Mouse (Mus musculus): Measurements from ENCODE around the gene Usp6nl.

- no peak for TF ChIP-seq CTCF (IDR thresholded peaks at IDR 0.05; ENCODE audit: control insufficient read depth, insufficient read depth, insufficient replicate concordance, low read depth, low read length)
- no peak for TF ChIP-seq POLR2A (IDR thresholded peaks at IDR 0.05; ENCODE audit: control insufficient read depth, low read depth, low read length)
These were observed 38.9 kb upstream of the Usp6nl start for GRCm38 (mm10) chr2:6283569-6283968.

Data from testis, adult 2 months (tissue).